In genomic region chrX:159757854-159758540, GRCm38 (mm10) we compare ENCODE assay signal across 15 mouse cellular contexts.
DNase-seq lines count a peak whose midpoint lies in the region; ATAC-seq and TF ChIP-seq lines count a peak whose summit lies in the region.
"Had no signal": no experiment of that assay in that cellular context is flagged by ENCODE, and none has a peak within 500 bp of the region (broad histone marks: within the 10 kb centered on the region; RNA-seq: fewer than 3 reads in every experiment).

No protein-coding gene starts in this region.

- 18% methylated on average over 5 of the region's 5 CpGs for WGBS in liver, embryonic 14.5 days (ENCODE audit: insufficient replicate concordance)
- WGBS in spleen, adult 2 months: 35% methylated on average over 5 of the region's 5 CpGs
- WGBS in forebrain, postnatal 0 days: 79% methylated on average over 5 of the region's 5 CpGs
- 59% methylated on average over 5 of the region's 5 CpGs for WGBS in heart, embryonic 11.5 days (ENCODE audit: insufficient replicate concordance)

- peak; percentile 74 for ATAC-seq in liver, embryonic 14.5 days (ENCODE audit: insufficient read depth)
- no peak for ATAC-seq in forebrain, postnatal 0 days
- ATAC-seq in heart, embryonic 11.5 days (replicated peaks; ENCODE audit: insufficient number of reproducible peaks, low FRiP score, low TSS enrichment): no peak
- ATAC-seq: forebrain, embryonic 15.5 days; intestine, postnatal 0 days had no signal

- peak overlapping the region; percentile 5; the same call in 1 of the 2 replicates for H3K9ac ChIP-seq in liver, embryonic 14.5 days (replicated peaks)
- H3K9ac ChIP-seq in forebrain, postnatal 0 days: no peak overlapping the region
- H3K9ac ChIP-seq in heart, embryonic 11.5 days (ENCODE audit: low read depth, low read length): no peak overlapping the region
- H3K9ac ChIP-seq: forebrain, embryonic 15.5 days; lung, embryonic 15.5 days; neural tube, embryonic 12.5 days; stomach, embryonic 15.5 days had no signal

- no peak overlapping the region for H3K4me3 ChIP-seq in liver, embryonic 14.5 days (ENCODE audit: insufficient read depth in 1 of 2, low read depth in 2 of 2, low read length in 2 of 2)
- no peak overlapping the region for H3K4me3 ChIP-seq in spleen, adult 2 months (ENCODE audit: extremely low read depth, insufficient read depth, insufficient read length)
- no peak overlapping the region for H3K4me3 ChIP-seq in forebrain, postnatal 0 days (ENCODE audit: low read depth, low read length)
- H3K4me3 ChIP-seq in heart, embryonic 11.5 days (ENCODE audit: low read depth, low read length): no peak overlapping the region
- H3K4me3 ChIP-seq: forebrain, embryonic 15.5 days; heart, embryonic 10.5 days; lung, embryonic 15.5 days; neural tube, embryonic 12.5 days; stomach, embryonic 15.5 days had no signal

- TF ChIP-seq EP300 in liver, embryonic 14.5 days (IDR thresholded peaks at IDR 0.05; ENCODE audit: low read depth): no peak

- peak; percentile 68 for DNase-seq in A20 (ENCODE audit: low read depth, low spot score)
- DNase-seq in T-cell, adult 2 months (ENCODE audit: low spot score): peak; percentile 90
- DNase-seq in liver, embryonic 14.5 days (ENCODE audit: low read depth in 3 of 3, low spot score in 3 of 3): peak in 1 of 3 experiments; percentile 20
- DNase-seq in spleen, adult 2 months (ENCODE audit: low read depth in 1 of 2, low spot score in 2 of 2): peak; percentile 55 to 58
- no peak for DNase-seq in urinary bladder, postnatal 36 days (ENCODE audit: low spot score in 2 of 2)
- DNase-seq in forebrain, postnatal 0 days: no peak
- DNase-seq in right cerebral cortex, postnatal 10 days (ENCODE audit: low spot score in 2 of 2): no peak
- DNase-seq: adrenal gland, postnatal 25 days had no signal

- H3K4me1 ChIP-seq in liver, embryonic 14.5 days (replicated peaks; ENCODE audit: control insufficient read depth in 2 of 2, insufficient read depth in 2 of 2, low read length in 1 of 2): peaks cover 9 to 15% of the 10 kb centered on the region in 2 experiments; a peak in 3 of 4 replicates
- peaks cover 11% of the 10 kb centered on the region for H3K4me1 ChIP-seq in spleen, adult 2 months (ENCODE audit: control insufficient read depth, insufficient read depth, insufficient read length)
- no peaks in the 10 kb centered on the region for H3K4me1 ChIP-seq in forebrain, postnatal 0 days (ENCODE audit: insufficient read depth)
- H3K4me1 ChIP-seq in heart, embryonic 11.5 days (ENCODE audit: control insufficient read depth, insufficient read depth, low read length): no peaks in the 10 kb centered on the region
- H3K4me1 ChIP-seq: forebrain, embryonic 15.5 days; heart, embryonic 10.5 days; lung, embryonic 15.5 days; neural tube, embryonic 12.5 days; stomach, embryonic 15.5 days had no signal

- H3K27me3 ChIP-seq in liver, embryonic 14.5 days (ENCODE audit: control insufficient read depth, insufficient read depth, low read length): no peaks in the 10 kb centered on the region
- H3K27me3 ChIP-seq in spleen, adult 2 months (ENCODE audit: control insufficient read depth, insufficient read depth, low read length): no peaks in the 10 kb centered on the region
- H3K27me3 ChIP-seq in forebrain, postnatal 0 days (ENCODE audit: insufficient read depth, low read length): no peaks in the 10 kb centered on the region
- no peaks in the 10 kb centered on the region for H3K27me3 ChIP-seq in heart, embryonic 11.5 days (ENCODE audit: control insufficient read depth, insufficient read depth, low read length)
- H3K27me3 ChIP-seq: forebrain, embryonic 15.5 days; lung, embryonic 15.5 days; neural tube, embryonic 12.5 days; stomach, embryonic 15.5 days had no signal

- peak overlapping the region; percentile 51 for H3K27ac ChIP-seq in liver, embryonic 14.5 days
- H3K27ac ChIP-seq in spleen, adult 2 months (ENCODE audit: insufficient read depth, low read length): peak overlapping the region; percentile 95
- H3K27ac ChIP-seq in forebrain, postnatal 0 days (ENCODE audit: low read depth, low read length): no peak overlapping the region
- H3K27ac ChIP-seq in heart, embryonic 11.5 days (ENCODE audit: low read depth, low read length): no peak overlapping the region
- H3K27ac ChIP-seq: forebrain, embryonic 15.5 days; heart, embryonic 10.5 days; lung, embryonic 15.5 days; neural tube, embryonic 12.5 days; stomach, embryonic 15.5 days had no signal

- H3K36me3 ChIP-seq in liver, embryonic 14.5 days (replicated peaks; ENCODE audit: control insufficient read depth, insufficient read depth, low read depth): no peaks in the 10 kb centered on the region
- no peaks in the 10 kb centered on the region for H3K36me3 ChIP-seq in spleen, adult 2 months (ENCODE audit: control insufficient read depth, insufficient read depth, low read length)
- H3K36me3 ChIP-seq in forebrain, postnatal 0 days (ENCODE audit: insufficient read depth): no peaks in the 10 kb centered on the region
- H3K36me3 ChIP-seq in heart, embryonic 11.5 days (ENCODE audit: control insufficient read depth, insufficient read depth, low read length): no peaks in the 10 kb centered on the region
- H3K36me3 ChIP-seq: forebrain, embryonic 15.5 days; heart, embryonic 10.5 days; lung, embryonic 15.5 days; neural tube, embryonic 12.5 days; stomach, embryonic 15.5 days had no signal

- no peak for TF ChIP-seq CTCF in liver, embryonic 14.5 days (IDR thresholded peaks at IDR 0.05; ENCODE audit: low read depth)
- TF ChIP-seq CTCF in spleen, adult 2 months (IDR thresholded peaks at IDR 0.05; ENCODE audit: extremely low read depth, insufficient read depth, insufficient read length, insufficient replicate concordance): no peak
- no peak for TF ChIP-seq CTCF in forebrain, postnatal 0 days (IDR thresholded peaks at IDR 0.05; ENCODE audit: low read depth)

- H3K9me3 ChIP-seq in liver, embryonic 14.5 days (ENCODE audit: control insufficient read depth, low read length): no peaks in the 10 kb centered on the region
- no peaks in the 10 kb centered on the region for H3K9me3 ChIP-seq in forebrain, postnatal 0 days (ENCODE audit: low read length)
- no peaks in the 10 kb centered on the region for H3K9me3 ChIP-seq in heart, embryonic 11.5 days (replicated peaks; ENCODE audit: control insufficient read depth, low read length)
- H3K9me3 ChIP-seq: forebrain, embryonic 15.5 days; heart, embryonic 10.5 days; lung, embryonic 15.5 days; neural tube, embryonic 12.5 days; stomach, embryonic 15.5 days had no signal

- H3K4me2 ChIP-seq in liver, embryonic 14.5 days (ENCODE audit: low read depth): peak overlapping the region; percentile 44
- no peak overlapping the region for H3K4me2 ChIP-seq in forebrain, postnatal 0 days (ENCODE audit: low read depth)
- H3K4me2 ChIP-seq in heart, embryonic 11.5 days: no peak overlapping the region
- H3K4me2 ChIP-seq: forebrain, embryonic 15.5 days; lung, embryonic 15.5 days; neural tube, embryonic 12.5 days; stomach, embryonic 15.5 days had no signal

- TF ChIP-seq POLR2A in spleen, adult 2 months (IDR thresholded peaks at IDR 0.05; ENCODE audit: low read depth, low read length): no peak

Comparison
In these comparisons a context has a peak if more than half of its experiments do, and no peak if none do; other contexts are left out.
1. DNase-seq: peak in A20 (single experiment), T-cell, adult 2 months (single experiment) and spleen, adult 2 months (2 of 2); none in urinary bladder, postnatal 36 days (0 of 2), forebrain, postnatal 0 days (single experiment) and right cerebral cortex, postnatal 10 days (0 of 2).
2. H3K27ac ChIP-seq: peak in liver, embryonic 14.5 days (single experiment) and spleen, adult 2 months (single experiment); none in forebrain, postnatal 0 days (single experiment) and heart, embryonic 11.5 days (single experiment).